Mouse (Mus musculus): ENCODE measurements around the gene Pde11a.
A peak's percentile ranks its signal among the peaks of the same experiment; 100 is the strongest.

The Pde11a gene

GRCm38 (mm10) chr2:76162822-76163221 lies 175.8 kb downstream of the Pde11a start:
- no peak for DNase-seq (ENCODE audit: low spot score)

GRCm38 (mm10) chr2:76158973-76159372 lies 179.6 kb downstream of the Pde11a start:
- DNase-seq (ENCODE audit: low spot score) = no peak

DNA sequence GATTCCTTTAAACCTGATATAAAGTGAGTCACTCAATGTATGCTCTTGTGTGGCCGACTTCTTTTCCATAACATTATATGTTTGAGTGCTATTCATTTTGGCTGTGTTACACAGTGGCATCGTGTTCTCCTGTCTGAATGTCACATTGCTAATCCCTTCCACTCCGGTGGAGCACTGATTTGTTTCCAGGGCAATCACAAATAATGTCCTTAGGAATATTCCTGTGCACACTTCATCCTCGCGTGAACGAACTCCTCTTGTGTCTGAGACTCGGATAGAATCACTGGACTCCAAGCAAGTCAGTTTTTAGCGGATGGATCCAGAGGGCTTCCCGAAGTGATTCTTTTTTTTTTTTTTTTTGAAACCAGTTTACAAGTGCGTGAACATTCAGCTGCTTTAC lies 197.4 kb downstream of the Pde11a start:
- DNase-seq (ENCODE audit: low spot score) = no peak

DNA sequence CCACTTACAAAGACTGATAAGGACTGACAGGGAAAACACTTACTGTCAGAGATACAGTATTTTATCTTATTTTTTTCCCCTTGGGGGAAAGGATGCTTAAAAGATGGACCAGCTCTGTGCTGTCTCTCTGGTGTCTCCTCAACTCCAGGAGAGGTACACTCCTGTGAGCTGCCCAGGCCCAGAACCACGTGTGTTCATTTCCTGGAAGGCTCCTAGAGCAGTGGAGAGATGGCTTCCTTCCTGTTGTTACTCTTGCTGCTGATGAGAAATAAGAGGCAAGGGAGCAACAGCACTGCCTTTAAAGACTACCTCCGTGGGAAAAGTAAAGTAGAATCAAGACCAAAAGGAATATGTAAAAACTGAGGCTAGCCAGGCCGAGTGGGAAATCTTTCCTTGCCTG lies 205.6 kb downstream of the Pde11a start:
- no peak for DNase-seq (ENCODE audit: low spot score)

- DNase-seq (ENCODE audit: low spot score) = no peak
Observed at GRCm38 (mm10) chr2:76129933-76130627, 208.5 kb downstream of the Pde11a start.

GRCm38 (mm10) chr2:76129058-76129437 lies 209.5 kb downstream of the Pde11a start:
- DNase-seq (ENCODE audit: low spot score) = no peak

- no peak for DNase-seq (ENCODE audit: low spot score)
Observed at GRCm38 (mm10) chr2:76128105-76129057, 210.2 kb downstream of the Pde11a start.

- DNase-seq (ENCODE audit: low spot score) = no peak
Observed at GRCm38 (mm10) chr2:76126651-76127050, 211.9 kb downstream of the Pde11a start.

DNA sequence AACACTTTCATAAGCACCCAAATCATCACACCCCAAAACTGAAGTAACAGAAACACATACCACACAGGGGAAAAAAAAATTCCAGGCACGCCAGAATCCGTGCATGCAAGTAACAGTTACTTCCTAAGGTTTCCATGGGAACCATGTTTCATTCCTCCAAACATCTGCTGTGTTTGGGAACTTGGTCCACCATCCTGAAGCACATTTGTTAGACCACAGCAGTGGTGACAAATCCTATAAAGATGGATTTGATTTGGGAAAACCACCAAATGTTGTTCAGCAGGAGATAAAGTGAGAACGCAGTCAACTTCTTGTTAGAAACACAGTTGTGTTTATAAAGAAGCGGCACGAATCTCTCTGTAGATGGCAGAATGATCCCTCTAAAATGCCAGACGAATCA lies 213.8 kb downstream of the Pde11a start:
- peak; percentile 37 for DNase-seq (ENCODE audit: low spot score)

GRCm38 (mm10) chr2:76122167-76122566 lies 216.4 kb downstream of the Pde11a start:
- DNase-seq (ENCODE audit: low spot score) = no peak

DNA sequence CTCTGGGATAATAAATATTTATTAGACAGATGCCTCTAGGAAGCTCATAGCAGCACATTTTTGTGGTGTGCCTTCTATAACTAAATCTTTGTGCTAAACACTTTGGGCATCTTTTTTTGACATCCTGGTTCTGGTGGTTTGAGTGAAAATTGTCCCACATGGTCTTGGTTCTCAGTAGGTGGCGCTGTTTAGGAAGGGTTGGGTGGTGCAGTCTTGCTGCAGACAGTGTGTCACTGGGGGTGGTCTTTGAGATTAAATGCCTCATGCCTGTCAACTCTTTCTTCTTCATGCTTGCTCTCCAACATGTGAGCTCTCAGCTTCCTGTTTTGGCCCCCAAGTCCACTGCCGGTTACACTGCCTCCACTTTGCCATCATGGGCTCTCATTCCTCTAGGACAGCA lies 218.7 kb downstream of the Pde11a start:
- no peak for DNase-seq (ENCODE audit: low spot score)

DNA sequence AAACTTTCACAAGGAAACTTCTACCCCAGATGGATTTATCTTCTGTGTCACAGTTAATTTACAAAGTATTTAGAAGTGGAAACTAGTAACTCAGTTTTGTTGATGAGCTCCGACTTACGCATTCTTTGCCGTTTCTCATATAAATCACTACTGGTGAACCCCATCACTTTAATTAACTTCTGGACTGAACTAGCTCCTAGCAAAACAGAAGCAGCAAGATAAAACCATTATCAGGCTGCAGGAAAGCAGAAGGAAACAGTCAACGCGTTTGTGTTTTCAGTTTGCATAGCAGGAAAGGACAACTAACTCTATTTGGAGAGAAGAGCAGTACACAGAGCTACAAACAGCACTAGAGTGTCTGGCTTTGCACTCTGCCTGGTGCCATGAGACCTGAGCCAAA lies 220.1 kb downstream of the Pde11a start:
- no peak for DNase-seq (ENCODE audit: low spot score)

DNA sequence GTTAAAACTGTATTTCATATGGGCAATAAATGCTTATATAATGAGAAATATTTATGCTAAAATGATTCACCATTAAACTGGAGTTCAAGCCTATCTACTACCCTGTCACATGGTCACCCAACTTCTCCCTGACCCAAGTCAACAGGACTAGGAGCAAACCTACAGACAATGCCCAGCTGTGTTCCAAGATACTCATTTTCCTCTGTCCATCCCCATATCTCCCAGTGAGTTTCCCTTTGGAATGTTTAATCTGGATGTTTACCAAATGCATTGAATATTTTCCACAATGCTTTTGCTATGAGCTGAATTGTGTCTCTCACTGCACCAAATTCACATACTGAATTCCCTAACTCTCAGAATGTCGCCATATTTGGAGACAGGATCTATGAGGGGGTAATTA lies 221.4 kb downstream of the Pde11a start:
- no peak for DNase-seq (ENCODE audit: low spot score)

GRCm38 (mm10) chr2:76115696-76116095 lies 222.9 kb downstream of the Pde11a start:
- peak; percentile 49 for DNase-seq (ENCODE audit: low spot score)

GRCm38 (mm10) chr2:76114734-76115133 lies 223.8 kb downstream of the Pde11a start:
- no peak for DNase-seq (ENCODE audit: low spot score)

DNA sequence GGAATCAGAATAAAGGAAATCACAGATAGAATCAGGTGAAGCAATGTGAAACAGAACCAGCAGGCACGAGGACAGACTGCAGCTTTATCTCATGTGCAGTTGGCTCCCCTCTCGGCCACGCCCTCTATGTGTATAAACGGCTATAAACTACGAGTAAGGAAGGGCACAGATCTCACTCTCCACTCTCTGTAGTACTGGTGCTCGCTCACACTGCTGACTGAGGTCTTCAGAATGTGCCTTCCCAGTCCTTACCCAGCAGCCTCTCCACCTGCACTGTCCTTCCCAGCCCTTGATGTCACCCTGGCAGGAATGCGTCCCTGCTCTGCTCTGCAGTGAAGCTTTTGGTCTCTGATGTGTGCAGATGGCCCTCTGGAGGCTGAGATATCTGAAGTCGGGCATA lies 228.9 kb downstream of the Pde11a start:
- DNase-seq (ENCODE audit: low spot score) = no peak

DNA sequence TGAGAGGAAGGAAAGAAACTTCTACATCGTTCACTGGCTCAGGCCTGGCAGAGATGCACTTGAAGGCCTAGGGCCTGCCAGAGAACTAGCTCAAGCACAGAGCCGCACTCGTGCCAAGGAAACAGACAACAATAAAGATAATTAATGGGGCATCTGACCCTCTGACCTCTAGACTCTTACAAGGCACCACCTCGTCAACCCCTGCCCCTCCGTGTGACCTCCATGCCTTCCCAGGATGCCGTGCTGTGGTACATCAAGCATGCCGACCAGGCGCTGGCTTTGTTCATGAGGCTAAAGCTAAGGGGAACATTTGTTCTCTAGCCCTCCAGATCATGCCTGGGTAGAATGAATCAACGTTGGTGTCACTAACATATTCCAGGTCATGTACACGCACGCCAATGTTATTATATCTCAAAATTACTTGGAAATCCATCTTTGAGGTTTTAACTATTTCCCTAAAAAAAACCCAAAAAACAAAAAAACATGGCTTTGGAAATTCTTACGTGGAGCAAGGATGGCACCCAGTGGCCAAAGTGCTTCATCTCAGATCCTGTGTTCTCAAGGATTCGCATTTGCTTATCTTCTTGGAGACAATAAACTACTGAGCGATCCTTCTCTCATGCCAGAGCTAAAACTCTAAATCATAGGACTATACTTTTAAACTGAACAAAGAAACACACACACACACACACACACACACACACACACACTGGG lies 236.5 kb downstream of the Pde11a start:
- no peak for DNase-seq (ENCODE audit: low spot score)

GRCm38 (mm10) chr2:76100597-76100996 lies 238.0 kb downstream of the Pde11a start:
- no peak for DNase-seq (ENCODE audit: low spot score)

- no peak for DNase-seq (ENCODE audit: low spot score)
Observed at GRCm38 (mm10) chr2:76099726-76100347, 238.7 kb downstream of the Pde11a start.

GRCm38 (mm10) chr2:76098381-76098780 lies 240.2 kb downstream of the Pde11a start:
- DNase-seq (ENCODE audit: low spot score) = no peak

DNA sequence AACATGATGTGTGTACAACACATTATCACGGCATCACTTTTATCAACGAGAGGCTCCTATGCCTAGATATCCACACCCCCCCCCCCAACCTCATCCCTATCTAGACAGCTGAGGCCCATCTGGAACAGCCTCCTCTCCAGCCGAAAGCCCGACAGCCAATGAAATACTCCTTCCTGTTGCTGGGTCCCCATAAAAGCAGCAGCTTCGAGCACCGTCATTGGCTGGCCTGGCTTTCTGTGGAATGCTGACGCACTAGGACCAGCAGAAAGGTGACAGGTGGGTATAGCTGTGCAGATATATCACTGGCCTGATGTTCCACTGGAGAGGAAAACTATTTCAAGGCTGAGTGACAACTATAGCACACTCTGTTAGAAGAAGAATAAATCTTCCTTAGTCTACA lies 240.7 kb downstream of the Pde11a start:
- no peak for DNase-seq (ENCODE audit: low spot score)

- DNase-seq (ENCODE audit: low spot score) = no peak
Observed at GRCm38 (mm10) chr2:76097284-76097683, 241.3 kb downstream of the Pde11a start.

All from layer of hippocampus, adult 9-10 months (tissue).